Mouse (Mus musculus) thymus, adult 2 months (tissue): Measurements from ENCODE around the gene Acad12.

Experiments used
- CTCF ChIP-seq: fragments of 200-500 bp; IDR thresholded peaks from 2 replicates; pipeline ENCODE4 v1.5.1; 2012; ENCODE audit warnings: mild to moderate bottlenecking, control low read depth, low read length, moderate library complexity, borderline replicate concordance; ENCODE audit not compliant: control insufficient read depth, poor library complexity, insufficient read depth; ENCODE audit errors: extremely low read depth
- POLR2A ChIP-seq: fragments of 200-500 bp; IDR thresholded peaks from 2 replicates; pipeline ENCODE4 v1.6.1; 2012; ENCODE audit warnings: mild to moderate bottlenecking, low read length, control low read depth, moderate library complexity; ENCODE audit not compliant: control insufficient read depth, poor library complexity, insufficient read depth; ENCODE audit errors: extremely low read depth

- TF ChIP-seq CTCF (no peak), POLR2A (no peak)
Observed at GRCm38 (mm10) chr5:121585699-121586098, 33.0 kb downstream of the Acad12 start.
